Mouse (Mus musculus) MEL (cell line): ENCODE results near the gene Psma5. TPM values are rescaled to one million over a fixed set of nuclear protein-coding genes. Genes with fewer than 3 reads are reported as not detected.
A peak's percentile ranks its signal among the peaks of the same experiment; 100 is the strongest.

Source experiments
- DNase-seq: peaks from one replicate; pipeline ENCODE4 v3.0.0; 2011; ENCODE audit warnings: low read depth, low spot score
- H3K27ac ChIP-seq: 2 replicates; pipeline ENCODE4 v1.5.1; 2012; ENCODE audit warnings: low read depth, mild to moderate bottlenecking, control low read depth, low read length, moderate library complexity; ENCODE audit not compliant: control insufficient read depth
- H3K27me3 ChIP-seq, 2 experiments: fragments of 150-350 bp in 1 of 2; sonication (generic) in 1 of 2; 2 replicates each; pipeline ENCODE4 v1.6.1; 2012; ENCODE audit warnings: low read length in 2 of 2, mild to moderate bottlenecking in 2 of 2, improper control_type of control experiment in 1 of 2, moderate library complexity in 1 of 2; ENCODE audit not compliant: insufficient read depth in 2 of 2, control insufficient read depth in 1 of 2
- H3K36me3 ChIP-seq, 2 experiments: 2 replicates each; pipeline ENCODE4 v1.6.1; 2012 to 2014; ENCODE audit warnings: low read length in 2 of 2, improper control_type of control experiment in 1 of 2, inconsistent platforms in 1 of 2, mild to moderate bottlenecking in 1 of 2; ENCODE audit not compliant: insufficient read depth in 2 of 2, control insufficient read depth in 1 of 2
- H3K4me1 ChIP-seq, 2 experiments: fragments of 150-350 bp in 1 of 2; sonication (generic) in 1 of 2; 2 replicates each; pipeline ENCODE4 v1.6.1; 2012; ENCODE audit warnings: low read length in 2 of 2, improper control_type of control experiment in 1 of 2, mild to moderate bottlenecking in 1 of 2; ENCODE audit not compliant: insufficient read depth in 2 of 2, control insufficient read depth in 1 of 2
- H3K4me3 ChIP-seq, 2 experiments: fragments of 150-350 bp in 1 of 2; sonication (generic) in 1 of 2; 2 replicates each; pipeline ENCODE4 v1.5.1; 2012; ENCODE audit warnings: low read depth in 2 of 2, low read length in 2 of 2, mild to moderate bottlenecking in 2 of 2, moderate library complexity in 2 of 2, control low read depth in 1 of 2, improper control_type of control experiment in 1 of 2; ENCODE audit not compliant: control insufficient read depth in 1 of 2, insufficient read depth in 1 of 2
- H3K79me2 ChIP-seq: 2 replicates; pipeline ENCODE4 v1.6.1; 2012; ENCODE audit warnings: mild to moderate bottlenecking, low read length, moderate library complexity; ENCODE audit not compliant: control insufficient read depth, poor library complexity, insufficient read depth
- H3K9ac ChIP-seq: 2 replicates; pipeline ENCODE4 v1.6.1; 2012; ENCODE audit warnings: low read depth, mild to moderate bottlenecking, control low read depth, low read length, moderate library complexity; ENCODE audit not compliant: control insufficient read depth, poor library complexity, severe bottlenecking
- H3K9me3 ChIP-seq: fragments of 150-350 bp; sonication (generic); replicated peaks from 2 replicates; pipeline ENCODE4 v1.6.1; 2012; ENCODE audit warnings: mild to moderate bottlenecking, low read length, improper control_type of control experiment, moderate library complexity; ENCODE audit not compliant: insufficient read depth
- BHLHE40 ChIP-seq: IDR thresholded peaks from 2 replicates; pipeline ENCODE4 v1.6.1; 2012; ENCODE audit warnings: low read depth, mild to moderate bottlenecking, inconsistent platforms, low read length, improper control_type of control experiment, borderline replicate concordance
- CHD1 ChIP-seq: IDR thresholded peaks from 2 replicates; pipeline ENCODE4 v1.6.1; 2012; ENCODE audit warnings: low read depth, mild to moderate bottlenecking, inconsistent platforms, low read length, improper control_type of control experiment
- E2F4 ChIP-seq: IDR thresholded peaks from 2 replicates; pipeline ENCODE4 v1.6.1; 2011; ENCODE audit warnings: low read depth, low read length, improper control_type of control experiment, borderline replicate concordance
- GATA1 ChIP-seq: IDR thresholded peaks from 2 replicates; pipeline ENCODE4 v1.6.1; 2011; ENCODE audit warnings: low read depth, low read length, improper control_type of control experiment
- HCFC1 ChIP-seq: IDR thresholded peaks from 2 replicates; pipeline ENCODE4 v1.6.1; 2012; ENCODE audit warnings: low read depth, mild to moderate bottlenecking, inconsistent platforms, low read length, improper control_type of control experiment, moderate library complexity
- JUND ChIP-seq: IDR thresholded peaks from 2 replicates; pipeline ENCODE4 v1.6.1; 2011; ENCODE audit warnings: low read depth, mild to moderate bottlenecking, improper control_type of control experiment, low read length
- MAFK ChIP-seq: IDR thresholded peaks from 2 replicates; pipeline ENCODE4 v1.6.1; 2011; ENCODE audit warnings: low read depth, mild to moderate bottlenecking, low read length, improper control_type of control experiment, borderline replicate concordance
- MAX ChIP-seq: IDR thresholded peaks from 2 replicates; pipeline ENCODE4 v1.6.1; 2011; ENCODE audit warnings: low read length, improper control_type of control experiment
- MAZ ChIP-seq: IDR thresholded peaks from 2 replicates; pipeline ENCODE4 v1.6.1; 2012; ENCODE audit warnings: low read depth, mild to moderate bottlenecking, inconsistent platforms, low read length, improper control_type of control experiment
- MEF2A ChIP-seq: IDR thresholded peaks from 2 replicates; pipeline ENCODE4 v1.6.1; 2014; ENCODE audit warnings: low read depth, mild to moderate bottlenecking, inconsistent platforms, low read length, improper control_type of control experiment; ENCODE audit not compliant: poor library complexity, insufficient replicate concordance, severe bottlenecking; ENCODE audit errors: extremely low read depth
- MYB ChIP-seq: IDR thresholded peaks from 2 replicates; pipeline ENCODE4 v1.6.1; 2011; ENCODE audit warnings: mild to moderate bottlenecking, low read depth, low read length, improper control_type of control experiment
- NELFE ChIP-seq: IDR thresholded peaks from 2 replicates; pipeline ENCODE4 v1.6.1; 2011; ENCODE audit warnings: low read depth, low read length, improper control_type of control experiment
- NRF1 ChIP-seq: IDR thresholded peaks from 2 replicates; pipeline ENCODE4 v1.6.1; 2014; ENCODE audit warnings: low read depth, mild to moderate bottlenecking, inconsistent platforms, low read length, improper control_type of control experiment, moderate library complexity; ENCODE audit not compliant: poor library complexity, insufficient read depth, severe bottlenecking
- SIN3A ChIP-seq: IDR thresholded peaks from 2 replicates; pipeline ENCODE4 v1.6.1; 2012; ENCODE audit warnings: low read length, improper control_type of control experiment, inconsistent platforms
- SMC3 ChIP-seq: IDR thresholded peaks from 2 replicates; pipeline ENCODE4 v1.6.1; 2011; ENCODE audit warnings: low read depth, low read length, improper control_type of control experiment
- TAL1 ChIP-seq: IDR thresholded peaks from 2 replicates; pipeline ENCODE4 v1.6.1; 2012; ENCODE audit warnings: mild to moderate bottlenecking, inconsistent platforms, low read length, moderate library complexity, mixed read lengths
- TCF12 ChIP-seq: IDR thresholded peaks from 2 replicates; pipeline ENCODE4 v1.6.1; 2014; ENCODE audit warnings: low read depth, mild to moderate bottlenecking, inconsistent platforms, low read length, improper control_type of control experiment, moderate library complexity
- ZMIZ1 ChIP-seq: IDR thresholded peaks from 2 replicates; pipeline ENCODE4 v1.6.1; 2012; ENCODE audit warnings: low read depth, mild to moderate bottlenecking, inconsistent platforms, low read length, improper control_type of control experiment, moderate library complexity
- polyA plus RNA-seq, 2 experiments: library from polyadenylated mRNA; stranded (reverse) in 1 of 2; unstranded in 1 of 2; fragments of >175 nt in 1 of 2; fragments of >200 nt in 1 of 2; gene quantifications; 2 replicates each; pipeline versions ENCODE4 v1.2.1 to v1.2.4; 2012; ENCODE audit warnings: low replicate concordance in 2 of 2, low read depth in 1 of 2; ENCODE audit not compliant: insufficient read length in 2 of 2, insufficient read depth in 1 of 2, missing spikeins in 1 of 2
- total RNA-seq: library from RNA; depleted of rRNA; stranded (reverse); fragments of 300-350 nt; gene quantifications from 2 replicates; pipeline ENCODE4 v1.2.3, GENCODE M21; 2012

Gene Psma5
- total and polyA plus RNA-seq, 3 experiments: 353 to 429 TPM; not detected in 1

- no peaks in the 10 kb centered on the region for H3K9me3 ChIP-seq
- no peak overlapping the region for H3K4me3 ChIP-seq
- no peaks in the 10 kb centered on the region for H3K27me3 ChIP-seq
- no peak for TF ChIP-seq ZMIZ1
- TF ChIP-seq MYB: no peak
- TF ChIP-seq MAZ: no peak
- no peak for TF ChIP-seq TCF12
- no peak for TF ChIP-seq NRF1
- no peak for TF ChIP-seq HCFC1
- TF ChIP-seq MAX: no peak
- TF ChIP-seq TAL1: no peak
- no peak for TF ChIP-seq MAFK
- TF ChIP-seq SIN3A: no peak
- no peak for TF ChIP-seq NELFE
- TF ChIP-seq E2F4: no peak
- TF ChIP-seq JUND: no peak
- no peak for TF ChIP-seq CHD1
- TF ChIP-seq MEF2A: no peak
- TF ChIP-seq BHLHE40: no peak
- TF ChIP-seq, all 39 proteins: peak for 0
- H3K4me1 ChIP-seq: no peaks in the 10 kb centered on the region; a peak in 1 of 4 replicates
- 0 out of 4 replicates have a peak, but pooled peaks cover 0 to 4% of the 10 kb centered on the region in 2 experiments for H3K36me3 ChIP-seq
- H3K79me2 ChIP-seq: no peaks in the 10 kb centered on the region
- peak; percentile 52 for DNase-seq
- H3K27ac ChIP-seq: no peak overlapping the region
- no peak overlapping the region for H3K9ac ChIP-seq
Measured at GRCm38 (mm10) chr3:108246857-108247256, 9.9 kb upstream of the Psma5 start.

DNA sequence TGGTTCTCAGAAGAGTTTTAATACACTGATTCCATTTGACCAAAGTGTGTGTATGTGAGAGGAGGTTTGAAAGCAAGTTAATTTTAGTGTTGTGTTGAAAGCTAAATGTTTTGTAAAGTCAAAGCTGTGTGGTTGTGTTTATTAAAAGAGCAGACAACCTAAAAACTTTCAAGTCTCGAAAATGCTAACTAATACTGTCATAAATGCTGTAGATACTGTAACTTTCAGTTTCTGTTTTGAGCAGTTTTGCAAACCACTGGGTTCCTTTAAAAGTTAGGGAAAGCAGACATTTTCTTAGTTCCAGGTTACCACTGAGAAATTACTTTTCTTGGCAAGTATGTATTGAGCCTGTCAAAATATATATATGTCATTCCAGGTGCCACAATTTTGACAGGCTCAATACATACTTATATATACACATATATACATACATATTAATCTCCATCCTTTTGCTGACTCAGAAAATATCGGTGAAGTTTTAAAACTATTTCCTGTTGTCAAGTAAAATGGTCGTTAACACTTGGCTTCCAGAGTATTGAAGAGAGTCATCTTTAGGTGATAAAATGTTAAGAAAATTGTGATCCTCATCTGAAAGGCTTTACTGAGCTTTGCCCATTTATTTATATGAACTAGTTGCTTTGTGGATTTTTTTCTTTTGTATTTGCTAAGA lies 1.2 kb downstream of the Psma5 start:
- peak overlapping the region; percentile 84 to 94 for H3K4me3 ChIP-seq
- H3K9ac ChIP-seq: peak overlapping the region; percentile 93
- H3K4me1 ChIP-seq: peaks cover 3 to 11% of the 10 kb centered on the region in 2 experiments; a peak in 3 of 4 replicates
- peaks cover 42% of the 10 kb centered on the region for H3K79me2 ChIP-seq
- peaks cover 16 to 19% of the 10 kb centered on the region in 2 experiments for H3K36me3 ChIP-seq
- H3K27ac ChIP-seq: peak overlapping the region; percentile 54
- TF ChIP-seq MAFK: peak; percentile 78
- TF ChIP-seq SMC3: no peak
- no peak for TF ChIP-seq GATA1
- no peaks in the 10 kb centered on the region for H3K9me3 ChIP-seq
- no peaks in the 10 kb centered on the region for H3K27me3 ChIP-seq
- peak; percentile 37 for DNase-seq
